Mouse (Mus musculus): ENCODE measurements around the gene Nsmce1.

DNA sequence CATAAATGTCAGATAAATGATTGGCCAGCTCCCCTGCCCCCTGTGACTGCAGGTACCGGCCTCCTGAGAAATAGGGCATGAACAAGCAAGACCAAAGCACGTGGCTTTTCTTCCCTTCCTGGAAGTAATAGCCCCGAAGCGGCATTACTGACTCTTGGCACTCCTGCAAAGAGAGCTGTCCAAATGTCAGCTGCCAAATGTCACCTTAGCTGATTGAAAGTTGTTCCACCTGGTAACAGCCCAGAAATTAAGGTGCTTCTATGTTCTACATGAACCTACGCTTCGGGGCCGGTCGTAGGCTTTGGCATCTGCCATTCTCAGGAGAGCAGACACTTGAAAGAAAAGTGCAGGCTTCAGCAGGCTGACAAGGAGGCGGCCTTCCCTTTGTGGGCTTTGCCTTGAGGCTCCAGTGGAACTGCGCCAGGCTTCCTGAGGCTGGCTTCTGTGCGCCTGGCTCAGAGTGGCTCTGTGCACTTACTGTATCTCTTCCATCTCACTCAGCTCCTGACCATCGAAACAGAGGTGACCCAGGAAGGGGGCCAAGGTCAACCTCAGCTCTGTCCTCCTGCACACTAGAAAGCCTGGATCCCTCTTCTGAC lies 63.8 kb downstream of the Nsmce1 start:
- no peak for TF ChIP-seq CTCF (IDR thresholded peaks at IDR 0.05; ENCODE audit: low read depth)
- no peak for TF ChIP-seq EP300 (IDR thresholded peaks at IDR 0.05; ENCODE audit: low read depth)

Data from liver, embryonic 14.5 days (tissue).